ENCODE assay signal across 13 mouse cellular contexts in genomic region chr2:65279029-65279690, GRCm38 (mm10). TPM values are rescaled to one million over a fixed set of nuclear protein-coding genes. Genes with fewer than 3 reads are reported as not detected.
A peak's percentile ranks its signal among the peaks of the same experiment; 100 is the strongest.
DNase-seq lines count a peak whose midpoint lies in the region; ATAC-seq and TF ChIP-seq lines count a peak whose summit lies in the region.
"Had no signal": no experiment of that assay in that cellular context is flagged by ENCODE, and none has a peak within 500 bp of the region (broad histone marks: within the 10 kb centered on the region; RNA-seq: fewer than 3 reads in every experiment).

No protein-coding gene starts in this region.

- no peak for TF ChIP-seq CTCF in lung, postnatal 0 days (IDR thresholded peaks at IDR 0.05)
- TF ChIP-seq CTCF in lung, adult 2 months (IDR thresholded peaks at IDR 0.05; ENCODE audit: insufficient read depth, low read length), result no peak

- no peaks in the 10 kb centered on the region for H3K27me3 ChIP-seq in lung, postnatal 0 days (replicated peaks; ENCODE audit: insufficient read depth, low read length)
- H3K27me3 ChIP-seq in liver, embryonic 12.5 days (replicated peaks), result no peaks in the 10 kb centered on the region
- H3K27me3 ChIP-seq: forebrain, embryonic 12.5 days; liver, embryonic 13.5 days; Patski had no signal

- in situ Hi-C loops in ES-E14 (cut with MboI; ENCODE audit: low sequenced_read_pairs in 2 of 2, unreplicated experiment in 2 of 2), result no loop called here

- H3K27ac ChIP-seq in lung, postnatal 0 days (ENCODE audit: low read length), result no peak overlapping the region
- H3K27ac ChIP-seq in ES-E14 (ENCODE audit: insufficient read depth, low read depth, low read length, poor library complexity, severe bottlenecking), result no peak overlapping the region
- H3K27ac ChIP-seq in liver, embryonic 12.5 days, result no peak overlapping the region
- H3K27ac ChIP-seq: forebrain, embryonic 12.5 days; liver, embryonic 13.5 days had no signal

- no peak overlapping the region for H3K4me2 ChIP-seq in lung, postnatal 0 days (replicated peaks; ENCODE audit: low read depth, low read length)
- H3K4me2 ChIP-seq in liver, embryonic 12.5 days, result no peak overlapping the region
- H3K4me2 ChIP-seq: forebrain, embryonic 12.5 days; liver, embryonic 13.5 days had no signal

- H3K9me3 ChIP-seq in lung, postnatal 0 days (ENCODE audit: low read length), result no peaks in the 10 kb centered on the region
- H3K9me3 ChIP-seq in ES-E14 (ENCODE audit: control insufficient read depth, insufficient read depth, low read depth, low read length), result no peaks in the 10 kb centered on the region
- H3K9me3 ChIP-seq in liver, embryonic 12.5 days (replicated peaks), result no peaks in the 10 kb centered on the region
- H3K9me3 ChIP-seq: forebrain, embryonic 12.5 days; liver, embryonic 13.5 days had no signal

- no peaks in the 10 kb centered on the region for H3K36me3 ChIP-seq in lung, postnatal 0 days (ENCODE audit: insufficient read depth, low read length)
- H3K36me3 ChIP-seq in ES-E14 (ENCODE audit: control insufficient read depth, insufficient read depth, low read length, poor library complexity, severe bottlenecking), result no peaks in the 10 kb centered on the region
- no peaks in the 10 kb centered on the region for H3K36me3 ChIP-seq in liver, embryonic 12.5 days
- H3K36me3 ChIP-seq: forebrain, embryonic 12.5 days; liver, embryonic 13.5 days had no signal

- 5% methylated on average over 4 of the region's 4 CpGs for WGBS in lung, postnatal 0 days
- WGBS in lung, adult 2 months, result 21% methylated on average over 4 of the region's 4 CpGs
- WGBS in liver, embryonic 12.5 days (ENCODE audit: insufficient replicate concordance), result 30% methylated on average over 4 of the region's 4 CpGs

- TF ChIP-seq POLR2A in lung, adult 2 months (IDR thresholded peaks at IDR 0.05; ENCODE audit: borderline replicate concordance, extremely low read depth, low read depth, low read length), result no peak

- TF ChIP-seq EP300 in lung, postnatal 0 days (IDR thresholded peaks at IDR 0.05), result no peak

- H3K4me3 ChIP-seq in lung, postnatal 0 days (ENCODE audit: low read depth, low read length), result no peak overlapping the region
- no peak overlapping the region for H3K4me3 ChIP-seq in lung, adult 2 months (replicated peaks; ENCODE audit: extremely low read depth, low read depth, low read length)
- H3K4me3 ChIP-seq in ES-E14 (ENCODE audit: insufficient read depth in 1 of 2, low read depth in 1 of 2, low read length in 2 of 2, poor library complexity in 1 of 2, severe bottlenecking in 1 of 2), result no peak overlapping the region
- H3K4me3 ChIP-seq in liver, embryonic 12.5 days, result no peak overlapping the region
- H3K4me3 ChIP-seq: forebrain, embryonic 12.5 days; liver, embryonic 13.5 days had no signal

- ATAC-seq in lung, postnatal 0 days, result peak; percentile 11; the same call in 1 of the 2 replicates
- no peak for ATAC-seq in liver, embryonic 12.5 days
- ATAC-seq: hindbrain, embryonic 16.5 days; Patski had no signal

- no peak overlapping the region for H3K9ac ChIP-seq in lung, postnatal 0 days (replicated peaks; ENCODE audit: low read depth)
- no peak overlapping the region for H3K9ac ChIP-seq in ES-E14 (ENCODE audit: insufficient read depth, low read depth, low read length, poor library complexity, severe bottlenecking)
- H3K9ac ChIP-seq in liver, embryonic 12.5 days, result no peak overlapping the region
- H3K9ac ChIP-seq: forebrain, embryonic 12.5 days; liver, embryonic 13.5 days had no signal

- no peaks in the 10 kb centered on the region; the same call in 1 of the 2 replicates for H3K4me1 ChIP-seq in lung, postnatal 0 days (ENCODE audit: insufficient read depth, low read depth, low read length)
- H3K4me1 ChIP-seq in lung, adult 2 months (ENCODE audit: control insufficient read depth, insufficient read depth, low read length), result no peaks in the 10 kb centered on the region
- no peaks in the 10 kb centered on the region for H3K4me1 ChIP-seq in ES-E14 (ENCODE audit: control insufficient read depth in 2 of 2, insufficient read depth in 2 of 2, low read length in 2 of 2, poor library complexity in 1 of 2)
- H3K4me1 ChIP-seq in liver, embryonic 12.5 days, result no peaks in the 10 kb centered on the region
- H3K4me1 ChIP-seq: forebrain, embryonic 12.5 days; liver, embryonic 13.5 days had no signal

- DNase-seq in lung, postnatal 0 days (ENCODE audit: low spot score), result peak; percentile 23
- no peak for DNase-seq in lung, adult 2 months
- DNase-seq in ES-E14 (ENCODE audit: low read depth, low spot score), result no peak
- peak; percentile 29 for DNase-seq in kidney, adult 11 months
- peak; percentile 15 for DNase-seq in mesoderm, embryonic 11.5 days (ENCODE audit: low read depth, low spot score)
- DNase-seq in frontal cortex, postnatal 14 days (ENCODE audit: low spot score in 2 of 2), result no peak
- DNase-seq: embryo, embryonic 11 days; liver, embryonic 13.5 days; retina, postnatal 1 day had no signal

TF ChIP-seq in ES-E14, 5 proteins besides CTCF, POLR2A, EP300 and RAD21:
- TF ChIP-seq MAFK (IDR thresholded peaks at IDR 0.05; ENCODE audit: insufficient read depth, low read depth, low read length), result no peak
- TF ChIP-seq CHD2 (IDR thresholded peaks at IDR 0.05; ENCODE audit: low read depth, low read length), result no peak
- 0 out of 2 replicates have a peak, but pooled peaks have one; percentile 22 for TF ChIP-seq ZNF384 (IDR thresholded peaks at IDR 0.05; ENCODE audit: low read depth, low read length)
- TF ChIP-seq HCFC1 (IDR thresholded peaks at IDR 0.05; ENCODE audit: borderline replicate concordance, insufficient read depth, low read length), result no peak
- TF ChIP-seq ZC3H11A (IDR thresholded peaks at IDR 0.05; ENCODE audit: borderline replicate concordance, low read depth, low read length), result no peak
TF ChIP-seq in ES-E14: peak in this region for 1.

RNA-seq across cellular contexts. Expression of gene Cobll1, which starts 40.0 kb away (rescaled TPM):
- polyA plus RNA-seq in lung, postnatal 0 days (2015; fragmentation: Nextera tagmentation; extraction: Ambion mirVana), result 8.8 and 9.4 TPM in 2 replicates
- 12.0 and 14.0 TPM in 2 replicates for polyA plus RNA-seq in lung, adult 2 months (2012; rRNA removed)
- total RNA-seq in ES-E14 (2012; rRNA removed), result 0.79 and 2.2 TPM in 2 replicates
- polyA plus RNA-seq in liver, embryonic 12.5 days (2016; fragmentation: Nextera tagmentation; extraction: Ambion mirVana), result 4.3 and 4.4 TPM in 2 replicates

Comparison
In these comparisons a context has a peak if more than half of its experiments do, and no peak if none do; other contexts are left out.
1. DNase-seq: peak in lung, postnatal 0 days (single experiment), kidney, adult 11 months (single experiment) and mesoderm, embryonic 11.5 days (single experiment); none in lung, adult 2 months (single experiment), ES-E14 (single experiment) and frontal cortex, postnatal 14 days (0 of 2).